Mouse (Mus musculus): ENCODE measurements around the gene Srsf4.

The Srsf4 gene

DNA sequence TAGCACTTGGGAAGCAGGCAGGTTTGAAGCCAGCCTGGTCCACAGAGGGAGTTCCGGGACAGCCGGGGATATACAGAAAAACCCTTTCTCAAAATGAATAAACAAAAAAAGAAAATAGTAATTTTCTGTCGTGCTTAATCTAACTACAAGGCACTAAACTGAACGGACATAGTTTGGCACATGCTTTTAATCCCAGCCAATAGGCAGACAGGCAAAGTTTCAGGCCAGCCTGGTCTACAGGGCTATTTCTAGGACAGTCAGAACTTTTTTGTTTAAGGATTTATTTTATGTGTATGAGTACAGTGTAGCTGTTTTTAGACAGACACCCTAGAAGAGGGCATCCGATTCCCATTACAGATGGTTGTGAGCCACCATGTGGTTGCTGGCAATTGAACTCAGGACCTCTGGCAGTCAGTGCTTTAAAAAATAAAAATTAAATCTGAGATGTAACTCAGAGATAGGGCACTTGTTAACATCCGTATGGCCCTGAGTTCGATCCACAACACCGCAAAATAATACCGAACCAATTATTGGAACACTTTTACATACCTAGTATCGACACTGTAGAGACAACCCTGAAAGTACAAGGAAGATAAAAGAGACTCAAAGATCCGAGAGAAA, 635 bp upstream of the Srsf4 start:
- peak; percentile 17 for DNase-seq (ENCODE audit: low spot score)

DNA sequence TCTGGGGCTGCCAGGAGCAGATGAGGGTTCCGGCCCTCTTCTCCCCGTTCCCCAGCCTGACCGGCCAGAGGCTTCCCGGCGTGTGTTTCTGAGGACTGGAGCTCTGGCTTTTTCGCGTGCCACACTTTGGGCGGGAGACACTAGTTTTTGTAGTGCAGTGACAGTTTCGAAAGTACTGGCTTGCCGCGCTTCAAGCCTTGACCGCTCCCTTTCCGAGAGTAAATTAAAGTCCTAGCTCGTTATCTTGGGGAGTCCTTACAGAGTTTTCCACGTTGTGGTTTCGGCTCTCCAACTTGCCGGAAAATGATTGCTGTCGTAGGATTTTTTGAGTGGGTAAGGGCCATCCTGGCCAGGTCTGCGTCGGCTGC, 736 bp downstream of the Srsf4 start:
- no peak for DNase-seq (ENCODE audit: low spot score)

GRCm38 (mm10) chr4:131874567-131874966, 1.1 kb downstream of the Srsf4 start:
- no peak for DNase-seq (ENCODE audit: low spot score)

DNA sequence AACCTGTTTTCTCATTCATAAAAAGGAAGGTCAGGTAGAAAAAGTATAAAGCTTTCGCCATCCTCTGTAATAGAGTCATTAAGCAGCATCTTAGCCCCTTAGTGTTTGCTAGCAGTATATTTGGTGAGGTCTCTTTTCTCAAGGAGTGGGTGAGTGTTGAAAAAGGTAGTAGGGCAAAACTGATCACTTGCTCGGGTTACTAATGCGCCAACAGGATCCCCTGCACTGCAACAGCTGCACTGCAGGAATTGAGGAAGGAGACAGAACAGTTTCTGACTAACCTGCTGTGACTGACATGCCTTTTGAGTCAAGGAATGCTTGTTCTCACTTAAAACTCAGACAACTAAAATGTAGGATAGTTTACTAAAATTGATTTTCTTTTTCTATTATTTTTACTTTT, 1.8 kb downstream of the Srsf4 start:
- no peak for DNase-seq (ENCODE audit: low spot score)

GRCm38 (mm10) chr4:131876836-131877235, 3.4 kb downstream of the Srsf4 start:
- DNase-seq (ENCODE audit: low spot score): no peak

GRCm38 (mm10) chr4:131879692-131880091, 6.3 kb downstream of the Srsf4 start:
- no peak for DNase-seq (ENCODE audit: low spot score)

- DNase-seq (ENCODE audit: low spot score): no peak
These were observed 7.9 kb downstream of the Srsf4 start for GRCm38 (mm10) chr4:131881306-131881705.

GRCm38 (mm10) chr4:131883571-131883970, 10.2 kb downstream of the Srsf4 start:
- DNase-seq (ENCODE audit: low spot score): no peak

DNA sequence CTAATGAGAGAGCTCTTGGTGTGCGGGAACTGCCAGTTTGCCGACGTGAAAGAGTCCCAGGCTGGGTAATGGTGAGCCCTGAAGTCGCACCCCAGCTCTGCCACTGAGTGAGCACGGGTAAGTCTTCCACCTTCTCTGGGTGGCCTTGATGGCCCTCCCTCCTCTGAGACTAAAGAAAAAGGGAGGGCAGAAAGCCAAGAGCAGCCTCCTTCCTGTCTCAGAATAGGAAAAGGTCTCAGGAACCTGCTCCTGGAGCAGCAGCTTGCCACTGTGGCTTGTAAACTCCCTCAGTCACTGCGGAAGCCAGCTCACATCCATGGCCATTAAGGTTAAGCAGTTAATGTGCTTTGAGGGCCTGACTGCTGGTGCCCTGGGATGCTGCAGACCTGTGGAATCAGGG, 12.0 kb downstream of the Srsf4 start:
- no peak for DNase-seq (ENCODE audit: low spot score)

DNA sequence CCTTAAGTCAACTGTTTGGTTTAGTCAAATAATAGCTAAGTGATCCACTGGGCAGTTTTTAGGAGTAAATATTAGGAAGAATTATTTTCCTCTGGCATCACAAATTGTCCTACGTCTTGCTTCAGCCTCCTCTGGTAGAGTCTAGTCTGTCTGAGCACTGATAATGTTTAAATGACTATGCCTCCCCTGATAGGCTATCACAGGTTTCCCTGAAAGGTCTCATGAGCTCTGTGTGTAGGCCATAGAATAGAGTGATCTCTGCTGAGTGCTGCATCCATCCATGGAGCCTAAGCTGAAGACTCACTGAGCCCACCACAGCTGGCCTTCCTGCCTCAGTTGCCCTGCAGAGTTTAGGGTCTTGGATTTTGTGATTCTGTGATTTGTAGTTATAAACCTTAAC, 15.1 kb downstream of the Srsf4 start:
- no peak for DNase-seq (ENCODE audit: low spot score)

GRCm38 (mm10) chr4:131890692-131891091, 17.3 kb downstream of the Srsf4 start:
- no peak for DNase-seq (ENCODE audit: low spot score)

DNA sequence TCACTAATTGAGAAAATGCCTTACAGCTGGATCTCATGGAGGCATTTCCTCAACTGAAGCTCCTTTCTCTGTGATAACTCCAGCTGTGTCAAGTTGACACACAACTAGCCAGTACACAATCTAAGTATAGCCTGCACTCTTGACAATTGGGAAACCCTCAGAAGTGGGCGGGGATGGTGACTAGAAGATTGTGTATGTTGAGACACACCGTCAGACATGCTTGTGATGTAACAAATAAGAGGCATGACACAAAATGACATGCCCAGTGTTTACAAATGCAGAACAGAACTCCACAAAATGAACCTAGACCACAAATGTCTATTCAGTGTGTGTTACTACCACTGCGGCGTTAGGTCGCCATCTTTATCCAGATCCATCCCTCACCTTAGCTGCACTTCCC, 23.7 kb downstream of the Srsf4 start:
- no peak for DNase-seq (ENCODE audit: low spot score)

DNA sequence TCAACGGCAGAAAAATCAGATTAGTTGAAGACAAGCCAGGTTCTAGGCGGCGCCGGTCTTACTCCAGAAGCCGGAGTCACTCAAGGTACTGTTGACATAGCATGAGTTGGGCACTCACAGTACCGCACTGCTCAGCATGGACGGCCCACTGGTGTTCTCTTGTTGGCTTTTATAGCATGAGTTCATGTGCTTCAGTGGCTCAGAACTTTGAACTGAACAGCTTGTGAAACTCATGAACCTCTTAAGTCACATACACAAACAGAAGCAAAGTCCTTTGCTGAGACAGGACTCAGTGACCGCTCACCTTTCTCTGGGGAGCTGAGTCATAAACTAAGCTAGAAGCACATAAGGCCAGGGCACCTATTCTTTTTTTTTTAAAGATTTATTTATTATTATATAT, 24.4 kb downstream of the Srsf4 start:
- no peak for DNase-seq (ENCODE audit: low spot score)

GRCm38 (mm10) chr4:131898503-131899179, 25.2 kb downstream of the Srsf4 start:
- DNase-seq (ENCODE audit: low spot score): peak; percentile 38

DNA sequence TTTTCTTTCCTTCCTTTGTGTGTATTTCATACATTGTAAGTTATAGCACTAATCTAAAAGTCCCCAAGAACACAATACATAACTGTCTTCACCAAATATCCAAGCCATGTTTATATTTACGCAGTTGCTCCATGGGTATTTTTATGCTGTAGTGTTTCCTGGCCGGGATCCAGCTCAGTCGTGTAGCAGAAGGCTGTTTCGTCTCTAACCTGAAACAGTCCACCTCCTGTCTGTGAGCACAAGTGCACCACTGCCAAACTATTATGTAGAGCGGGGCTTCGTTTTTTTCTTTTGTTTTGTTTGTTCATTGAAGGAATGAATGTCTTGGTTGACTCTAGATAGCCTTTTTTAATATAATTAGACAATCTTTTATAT, 25.8 kb downstream of the Srsf4 start:
- no peak for DNase-seq (ENCODE audit: low spot score)

GRCm38 (mm10) chr4:131901090-131901489, 27.7 kb downstream of the Srsf4 start:
- DNase-seq (ENCODE audit: low spot score): no peak

DNA sequence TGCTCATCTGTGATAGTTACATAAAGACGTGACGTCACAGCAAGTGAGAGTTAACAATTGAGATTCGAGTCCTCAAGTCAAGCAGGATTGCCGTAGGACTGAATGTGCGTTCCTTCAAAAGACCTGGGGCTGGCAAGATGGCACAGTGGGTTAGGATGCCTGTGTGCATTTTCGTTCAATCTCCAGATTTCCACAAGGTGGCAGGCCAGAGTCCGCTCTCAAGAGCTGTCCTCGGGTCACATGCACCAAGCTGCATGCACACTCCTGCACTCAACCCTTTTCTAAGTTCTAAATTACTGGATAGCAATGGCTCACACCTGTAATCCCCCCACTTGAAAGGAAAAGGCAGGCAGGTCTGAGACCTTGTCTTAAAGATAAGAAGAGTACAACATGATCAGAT, 31.1 kb downstream of the Srsf4 start:
- peak; percentile 20 for DNase-seq (ENCODE audit: low spot score)

DNA sequence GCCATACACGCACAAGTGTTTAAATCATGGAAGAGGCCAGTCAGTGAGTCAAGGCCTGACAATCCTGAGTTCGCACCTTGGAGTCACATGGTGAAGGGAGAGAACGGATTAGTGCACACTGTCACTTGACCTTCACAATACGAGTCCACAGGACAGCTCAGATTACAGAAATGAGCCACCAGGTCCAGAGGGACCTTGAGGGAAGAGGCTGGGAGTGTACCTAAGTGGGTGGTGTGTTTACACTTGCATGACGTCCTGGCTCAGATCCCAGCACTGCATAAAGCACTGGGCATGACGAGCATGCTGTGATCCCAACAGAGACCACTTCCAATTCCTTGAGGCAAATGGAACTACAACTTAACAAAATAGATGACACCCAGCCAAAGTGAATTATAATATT, 33.0 kb downstream of the Srsf4 start:
- DNase-seq (ENCODE audit: low spot score): no peak

GRCm38 (mm10) chr4:131907912-131908311, 34.5 kb downstream of the Srsf4 start:
- DNase-seq (ENCODE audit: low spot score): no peak

GRCm38 (mm10) chr4:131910237-131910994, 37.0 kb downstream of the Srsf4 start:
- DNase-seq (ENCODE audit: low spot score): peak; percentile 35

DNA sequence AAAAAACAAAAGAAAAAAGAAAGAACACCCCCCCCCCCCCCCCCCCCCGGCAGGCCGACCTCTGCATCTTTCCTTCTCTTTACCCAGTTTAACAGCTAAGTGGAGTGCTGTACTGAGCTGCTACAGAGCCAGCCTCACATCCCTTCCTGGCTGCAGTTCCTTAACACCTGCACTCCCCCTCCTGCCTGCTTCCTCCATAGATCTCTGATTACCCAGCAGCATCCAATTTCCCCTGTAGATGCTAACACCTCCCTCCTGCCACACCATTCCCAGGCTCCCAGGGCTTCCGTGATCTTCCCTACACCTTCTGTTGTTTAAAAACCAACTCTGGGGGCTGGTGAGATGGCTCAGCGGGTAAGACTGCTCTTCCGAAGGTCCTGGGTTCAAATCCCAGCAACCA, 38.1 kb downstream of the Srsf4 start:
- no peak for DNase-seq (ENCODE audit: low spot score)

DNA sequence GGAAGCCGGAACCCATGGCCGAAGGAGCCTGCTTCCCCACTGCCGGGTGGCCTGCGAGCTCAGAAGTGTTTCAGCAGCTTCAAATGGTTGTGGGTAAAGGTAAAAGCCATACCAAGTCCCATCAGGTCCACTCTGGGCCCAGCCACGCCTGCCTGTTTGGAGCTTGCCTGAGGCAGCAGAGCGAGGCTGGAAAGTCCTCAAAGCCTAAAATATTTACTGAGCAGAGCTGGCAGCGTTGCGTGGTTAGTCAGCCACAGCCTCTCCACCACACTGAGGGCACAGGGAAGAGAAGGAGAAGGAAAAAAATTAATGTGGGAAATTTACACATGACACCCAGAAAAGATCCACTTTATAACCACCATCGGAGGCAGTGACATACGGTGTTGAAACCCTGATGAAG, 40.1 kb downstream of the Srsf4 start:
- DNase-seq (ENCODE audit: low spot score): no peak

- DNase-seq (ENCODE audit: low spot score): peak; percentile 17
These were observed 40.7 kb downstream of the Srsf4 start for GRCm38 (mm10) chr4:131914046-131914643.

Data from MN1 (cell line).